Mouse (Mus musculus): Measurements from ENCODE around the gene Ift43.

Ift43 gene

DNA sequence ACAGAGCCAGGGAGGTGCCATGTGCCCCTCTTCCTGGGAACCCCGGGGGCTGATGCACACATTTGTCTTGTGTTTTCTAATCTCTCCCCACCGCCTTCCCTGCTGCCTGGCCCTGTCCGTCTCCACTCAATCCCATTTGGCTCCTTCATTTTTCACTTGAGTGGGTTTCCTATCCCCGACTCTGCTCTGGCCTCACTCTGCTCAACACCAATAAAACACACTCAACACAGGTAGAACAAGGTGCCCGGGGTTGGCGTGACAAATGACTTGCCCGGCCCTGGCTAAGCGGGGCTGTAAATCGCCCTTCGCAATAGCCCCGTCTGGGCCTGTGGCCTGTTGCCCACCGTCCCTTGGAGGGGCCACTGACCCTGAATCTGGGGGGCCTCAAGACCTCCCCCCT lies 92.0 kb downstream of the Ift43 start:
- DNase-seq (ENCODE audit: low spot score) = no peak

DNA sequence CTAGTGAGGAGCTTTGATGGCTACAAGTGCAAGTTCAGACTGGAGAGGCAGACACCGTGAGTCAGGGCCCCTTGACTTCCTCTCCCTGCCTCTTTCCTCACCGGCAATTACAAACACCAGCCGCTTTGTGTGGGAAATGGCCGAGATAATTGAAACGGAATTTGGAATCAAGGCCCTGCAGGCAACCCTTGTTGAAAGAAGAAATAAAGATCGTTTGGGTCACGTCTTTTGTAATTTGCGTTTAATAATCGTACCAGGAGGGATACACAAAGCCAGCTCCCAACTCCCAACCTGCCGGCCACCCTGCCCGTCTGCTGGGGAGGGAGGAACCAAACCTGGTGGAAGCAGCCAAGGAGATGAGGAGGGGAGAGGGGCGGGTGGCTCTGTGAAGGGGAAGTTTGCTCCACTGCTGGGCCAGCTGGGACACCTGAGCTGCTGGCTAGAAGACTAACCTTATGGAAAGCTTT lies 93.2 kb downstream of the Ift43 start:
- DNase-seq (ENCODE audit: low spot score) = no peak

DNA sequence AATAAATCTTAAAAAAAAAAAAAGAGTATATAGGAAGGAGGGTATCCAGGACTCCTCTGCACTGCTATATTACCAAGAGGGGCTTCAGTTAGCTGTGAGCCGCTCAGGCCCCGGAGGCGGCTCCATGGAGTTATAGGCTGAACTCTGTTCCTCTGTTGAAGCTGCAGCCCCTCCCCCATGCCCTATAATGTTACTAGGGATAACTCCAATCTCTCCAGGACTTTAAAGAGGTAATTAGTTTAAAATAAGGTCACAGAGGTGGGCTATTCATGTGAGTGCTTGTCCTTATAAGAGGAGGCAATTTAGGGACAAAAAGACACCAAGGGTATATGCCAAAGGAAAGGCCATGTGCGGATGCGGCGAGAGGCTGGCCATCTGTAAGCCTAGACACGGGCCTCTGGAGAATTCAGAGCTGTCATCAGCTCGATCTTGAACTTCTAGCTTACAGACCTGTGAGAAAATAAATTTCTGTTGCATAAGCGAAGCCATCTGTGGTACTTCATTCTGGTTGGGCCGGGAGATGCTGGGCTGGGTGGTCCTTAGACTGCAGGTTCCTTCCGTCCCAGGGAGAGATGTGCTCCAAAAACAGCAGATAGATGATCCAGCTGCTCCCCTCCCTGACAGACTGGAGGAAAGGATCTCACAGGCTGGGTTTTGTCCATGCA lies 94.5 kb downstream of the Ift43 start:
- no peak for DNase-seq (ENCODE audit: low spot score)

DNA sequence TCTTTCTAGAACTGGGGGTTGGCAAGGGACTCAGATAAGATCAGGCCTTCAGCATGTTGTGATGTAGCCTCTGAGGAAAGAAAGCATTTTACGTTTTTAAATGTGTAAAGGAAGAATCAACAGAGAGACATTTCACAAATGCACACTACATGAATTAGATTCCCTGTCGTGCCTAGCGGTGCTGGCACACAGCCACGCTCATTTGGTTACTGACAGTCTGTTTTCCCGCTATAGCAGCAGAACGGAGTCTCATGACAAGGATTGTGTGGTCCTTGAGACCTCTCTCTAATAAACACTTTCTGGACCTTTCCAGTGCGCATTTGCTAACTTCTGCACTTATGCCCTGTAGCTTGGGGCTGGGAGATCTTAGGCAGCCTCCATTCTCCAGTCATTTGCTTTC lies 96.9 kb downstream of the Ift43 start:
- peak; percentile 48 for DNase-seq (ENCODE audit: low spot score)

DNA sequence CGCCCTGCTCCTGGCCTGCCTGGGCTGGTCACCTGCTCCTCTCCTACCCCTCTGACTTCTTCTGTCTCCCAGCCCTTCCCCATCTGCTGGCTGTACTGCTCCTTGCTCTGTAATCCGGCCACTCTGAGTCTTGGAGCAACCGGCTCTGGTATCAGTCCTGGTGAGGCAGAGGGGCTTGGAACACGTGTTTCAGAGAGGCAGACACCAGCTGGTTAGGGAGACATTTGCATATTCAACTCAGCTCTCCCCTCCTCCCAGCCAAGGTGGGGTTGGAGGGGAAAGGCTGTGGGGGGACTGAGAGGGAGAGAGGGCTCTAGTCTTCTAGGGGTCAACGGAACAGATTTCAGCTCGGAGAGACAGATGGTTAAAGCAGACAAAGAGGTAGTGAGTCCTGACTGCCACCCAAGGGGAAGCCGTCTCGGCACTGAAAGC lies 99.0 kb downstream of the Ift43 start:
- DNase-seq (ENCODE audit: low spot score) = no peak

DNA sequence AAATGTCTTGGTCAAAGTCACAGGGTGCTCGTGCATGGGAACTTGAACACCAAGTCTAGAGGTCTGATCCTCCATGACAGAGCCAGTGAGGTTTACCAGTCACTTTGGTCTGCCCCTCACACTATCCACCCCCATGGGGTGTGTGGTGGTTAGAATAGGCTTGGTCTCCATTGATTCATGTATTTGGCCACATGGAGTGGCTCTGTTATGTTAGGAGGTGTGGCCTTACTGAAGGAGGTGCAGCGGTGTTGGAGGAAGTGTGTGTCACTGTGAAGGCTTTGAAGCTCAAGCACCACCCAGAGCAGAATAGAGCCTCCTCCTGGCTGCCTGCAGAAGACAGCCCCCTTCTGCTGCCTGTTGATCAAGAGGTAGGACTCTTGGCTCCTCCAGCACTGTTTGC lies 99.5 kb downstream of the Ift43 start:
- DNase-seq (ENCODE audit: low spot score) = no peak

DNA sequence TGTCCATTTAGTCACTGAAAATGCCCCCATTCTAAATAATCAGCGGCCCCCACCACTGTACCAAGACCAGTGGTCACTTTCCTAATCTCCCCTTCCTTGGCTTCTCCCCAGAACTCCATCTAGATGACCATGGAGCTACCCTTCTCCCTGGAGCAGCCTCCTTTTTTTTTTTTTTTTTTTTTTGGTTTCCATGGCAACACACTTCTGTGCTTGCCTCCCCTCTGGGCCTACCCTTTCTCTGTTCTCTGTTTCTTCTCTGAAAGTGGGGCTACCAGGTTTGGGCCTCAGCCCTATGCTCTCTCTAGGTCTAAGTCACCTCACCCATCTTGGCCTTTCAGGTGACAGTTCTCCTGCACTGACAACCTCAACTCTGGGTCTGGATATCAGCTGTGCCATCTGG lies 100.1 kb downstream of the Ift43 start:
- no peak for DNase-seq (ENCODE audit: low spot score)

DNA sequence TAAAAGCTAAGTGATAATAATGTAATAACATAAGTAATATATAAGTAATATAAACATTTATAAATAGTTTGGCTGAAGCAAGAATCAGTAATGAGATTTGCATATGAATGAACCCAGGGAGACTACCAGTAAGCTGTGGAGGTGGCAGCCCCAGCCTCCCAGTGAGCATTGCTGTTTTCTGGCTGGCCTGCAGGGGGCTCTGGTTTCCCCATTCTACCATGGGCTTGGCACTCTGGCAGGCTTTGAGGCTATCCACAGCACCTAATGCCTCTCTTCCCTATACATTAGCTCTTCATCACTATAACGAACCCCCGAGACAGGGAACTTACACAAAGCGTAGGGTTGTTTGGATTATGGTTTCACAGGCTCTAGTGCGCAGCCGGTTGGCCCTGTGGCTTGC lies 105.8 kb downstream of the Ift43 start:
- peak; percentile 47 for DNase-seq (ENCODE audit: low spot score)

DNA sequence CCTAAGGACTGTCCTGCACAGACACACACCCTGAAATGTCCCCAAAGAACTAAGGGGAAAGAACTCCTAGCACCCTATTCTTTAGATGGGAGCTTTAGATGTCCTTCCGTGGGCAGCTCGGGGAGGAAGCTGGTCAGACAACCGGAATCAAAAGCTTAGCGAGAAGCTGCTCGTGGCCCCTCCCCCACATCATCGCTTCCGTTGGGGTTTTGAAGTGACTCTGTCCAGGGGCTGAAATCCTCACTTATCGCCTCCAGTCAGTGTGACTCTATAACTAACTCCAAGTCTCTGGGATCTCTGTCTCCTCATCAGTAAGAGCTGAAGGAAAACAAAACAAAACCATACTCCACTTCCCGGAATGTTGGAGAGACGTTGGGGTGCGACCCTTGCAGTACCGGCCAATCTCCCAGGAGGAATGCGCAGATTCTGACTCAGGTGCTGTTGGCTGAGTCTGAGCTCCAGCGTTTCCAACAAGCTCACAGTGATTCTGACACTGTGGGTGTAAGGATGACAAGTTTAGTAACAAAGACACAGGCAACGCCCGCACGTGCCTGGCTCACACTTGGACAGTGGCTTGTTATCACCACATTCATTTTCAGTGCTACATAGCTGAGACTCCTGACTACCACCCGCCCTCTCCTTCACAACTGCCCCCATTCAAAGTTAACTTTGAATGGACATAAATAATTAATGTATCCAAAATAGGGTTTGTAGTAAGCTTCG lies 107.4 kb downstream of the Ift43 start:
- no peak for DNase-seq (ENCODE audit: low spot score)

DNA sequence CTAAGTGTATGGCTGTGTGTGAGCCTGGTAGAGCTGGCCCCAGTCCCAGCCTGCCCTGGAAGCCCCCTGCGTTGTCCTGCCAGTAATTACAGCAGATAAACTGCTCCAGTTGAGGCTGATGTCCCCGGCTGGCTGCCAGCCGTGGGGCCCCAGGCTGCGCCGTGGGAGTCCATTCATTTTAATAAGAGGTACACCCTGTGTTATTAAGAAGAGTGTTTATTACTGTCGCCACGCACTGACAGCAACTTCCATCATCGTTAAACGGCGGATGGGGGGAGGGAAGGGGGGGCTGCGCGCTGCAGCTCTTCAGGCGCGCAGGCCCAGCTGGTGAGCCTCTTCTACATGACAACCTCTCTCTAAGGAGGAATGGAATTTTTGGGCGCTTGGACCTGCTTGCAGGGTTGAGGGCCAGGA lies 109.7 kb downstream of the Ift43 start:
- no peak for DNase-seq (ENCODE audit: low spot score)

DNA sequence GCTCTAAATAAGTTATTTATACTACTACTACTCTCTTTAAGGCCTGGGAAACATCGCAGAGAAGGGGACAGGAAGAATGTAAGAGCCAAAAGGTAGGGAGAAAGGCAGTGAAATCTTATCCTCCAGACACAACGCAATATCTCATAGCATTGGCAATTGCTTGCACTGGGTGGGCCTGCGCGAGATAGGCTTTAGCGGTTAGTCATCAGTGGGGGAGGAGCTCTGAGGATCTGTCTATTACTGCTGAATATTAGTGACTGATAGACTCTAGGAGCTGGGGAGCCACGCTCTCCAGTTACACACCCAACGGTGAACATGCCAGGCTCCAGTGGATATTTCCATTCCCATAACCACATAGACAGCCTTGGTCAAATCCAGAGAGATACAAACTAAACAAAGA lies 114.6 kb downstream of the Ift43 start:
- no peak for DNase-seq (ENCODE audit: low spot score)

DNA sequence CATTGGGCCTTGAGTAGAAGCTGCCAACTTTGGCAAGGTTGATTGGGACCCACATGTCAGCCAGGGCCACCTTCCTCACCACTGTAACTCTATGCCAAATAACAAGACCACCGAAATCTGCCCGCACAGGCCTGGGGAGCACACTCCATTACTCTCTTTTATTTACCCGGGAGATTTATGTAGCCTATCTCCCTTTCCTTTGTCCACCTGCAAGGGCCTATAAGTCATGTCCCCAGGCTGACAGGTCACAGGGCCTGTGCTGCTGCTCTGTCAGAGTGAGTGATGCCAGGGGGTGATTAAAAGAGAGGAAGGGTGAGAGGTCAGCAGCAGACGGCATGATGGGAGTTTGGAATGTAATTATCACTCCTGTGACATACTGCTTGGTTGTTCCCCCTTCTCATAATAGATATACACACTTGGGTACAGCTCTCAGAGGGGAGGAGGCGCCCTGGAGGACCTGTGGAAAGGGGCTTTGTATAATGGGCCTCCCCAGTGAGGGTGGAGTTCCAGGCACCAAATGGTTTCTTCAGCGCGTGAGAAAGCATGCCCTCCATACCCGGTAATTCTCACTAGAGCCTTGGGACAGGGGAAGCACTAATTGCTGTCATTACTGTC lies 121.2 kb downstream of the Ift43 start:
- DNase-seq (ENCODE audit: low spot score) = no peak

DNA sequence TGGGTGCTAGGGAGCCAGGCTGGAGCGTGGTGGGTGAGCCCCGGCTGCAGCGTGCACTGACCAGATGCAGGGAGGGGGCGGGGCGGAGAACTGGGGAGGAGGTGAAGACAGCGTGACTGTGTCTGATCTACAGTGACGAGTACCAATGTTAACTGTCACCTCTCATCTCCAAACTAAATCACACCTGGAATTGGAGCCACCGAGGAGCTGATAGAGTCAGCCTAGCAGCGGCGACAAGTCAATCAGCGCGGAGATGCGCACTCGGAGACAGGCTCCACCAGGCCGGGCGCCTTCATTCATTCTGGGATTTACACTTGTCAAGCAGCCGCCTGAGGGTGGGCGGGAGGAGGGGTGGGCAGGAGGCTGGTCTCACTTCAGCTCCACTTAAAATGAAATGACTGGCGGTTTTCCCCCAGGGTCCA lies 128.8 kb downstream of the Ift43 start:
- no peak for DNase-seq (ENCODE audit: low spot score)
